Mouse (Mus musculus) liver, embryonic 15.5 days (tissue): Measurements from ENCODE around the gene Cbx7. TPM values are rescaled to one million over a fixed set of nuclear protein-coding genes. Genes with fewer than 3 reads are reported as not detected.
"Not testable (repeated sequence)": the region's sequence is repeated elsewhere in the genome, so short reads cannot be mapped to it uniquely, and the experiment has no call there.

ENCODE experiments used
- ATAC-seq: fragments of 200-750 bp; cut with Nextera tagmentation; 2 replicates; pipeline ENCODE4 v1.8.0; 2017; ENCODE audit warnings: moderate number of reproducible peaks, mild to moderate bottlenecking, moderate library complexity; ENCODE audit not compliant: insufficient read depth
- H3K27ac ChIP-seq: fragments of 300-500 bp; sonication (generic); replicated peaks from 2 replicates; pipeline ENCODE4 v1.5.1; 2015; ENCODE audit warnings: mild to moderate bottlenecking, inconsistent platforms
- H3K27me3 ChIP-seq: fragments of 300-500 bp; sonication (generic); 2 replicates; pipeline ENCODE4 v1.6.1; 2015; ENCODE audit warnings: mild to moderate bottlenecking, inconsistent platforms
- H3K36me3 ChIP-seq: fragments of 300-500 bp; sonication (generic); replicated peaks from 2 replicates; pipeline ENCODE4 v1.6.1; 2015; ENCODE audit warnings: moderate library complexity, mild to moderate bottlenecking, inconsistent platforms
- H3K4me1 ChIP-seq: fragments of 300-500 bp; sonication (generic); replicated peaks from 2 replicates; pipeline ENCODE4 v1.6.1; 2015; ENCODE audit warnings: inconsistent platforms
- H3K4me2 ChIP-seq: fragments of 300-500 bp; sonication (generic); 2 replicates; pipeline ENCODE4 v1.6.1; 2015; ENCODE audit warnings: moderate library complexity, mild to moderate bottlenecking, inconsistent platforms
- H3K4me3 ChIP-seq: fragments of 300-500 bp; sonication (generic); replicated peaks from 2 replicates; pipeline ENCODE4 v1.5.1; 2015; ENCODE audit warnings: mild to moderate bottlenecking, inconsistent platforms
- H3K9ac ChIP-seq: fragments of 300-500 bp; sonication (generic); 2 replicates; pipeline ENCODE4 v1.6.1; 2015; ENCODE audit warnings: moderate library complexity, mild to moderate bottlenecking, inconsistent platforms
- H3K9me3 ChIP-seq: fragments of 300-500 bp; sonication (generic); replicated peaks from 2 replicates; pipeline ENCODE4 v1.6.1; 2016; ENCODE audit warnings: inconsistent platforms
- WGBS: fragments of 180-500 bp; shearing (Covaris S2); methylation state at CpG from one replicate; pipeline ENCODE4 v1.1.7; 2015; ENCODE audit warnings: mixed read lengths; ENCODE audit not compliant: insufficient replicate concordance; 5-methylcytosine and 5-hydroxymethylcytosine counted together
- polyA plus RNA-seq: library from polyadenylated mRNA; unstranded; fragments of >200 nt; fragmentation: Nextera tagmentation; extraction: Ambion mirVana; gene quantifications from 2 replicates; pipeline ENCODE4 v1.2.1, GENCODE M21; 2015

Cbx7 gene
- polyA plus RNA-seq, 1 experiment from 2014 or later: 0.97 TPM

DNA sequence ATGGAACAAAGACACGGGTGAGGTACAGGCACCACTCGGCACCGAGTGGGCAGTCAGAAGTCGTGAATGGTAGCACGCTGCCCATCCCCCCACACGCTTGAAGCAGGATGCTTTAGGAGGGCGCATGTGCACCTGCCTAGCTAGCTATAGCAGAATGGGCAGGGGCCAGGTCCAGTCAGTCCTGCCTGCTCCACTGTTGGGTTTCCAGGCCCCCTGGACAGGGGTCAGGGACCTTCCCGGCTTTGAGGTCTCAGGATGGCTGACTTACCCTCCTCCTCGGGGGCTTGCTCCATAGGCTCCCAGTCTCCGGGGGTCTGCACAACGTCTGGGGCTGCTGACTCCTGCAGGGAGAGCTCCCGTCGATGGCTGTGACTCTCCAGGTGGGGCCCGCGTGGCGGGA is 52.4 kb downstream of the Cbx7 start:
- WGBS: 81% methylated on average over 16 of the region's 16 CpGs
- no peak overlapping the region for H3K4me2 ChIP-seq

DNA sequence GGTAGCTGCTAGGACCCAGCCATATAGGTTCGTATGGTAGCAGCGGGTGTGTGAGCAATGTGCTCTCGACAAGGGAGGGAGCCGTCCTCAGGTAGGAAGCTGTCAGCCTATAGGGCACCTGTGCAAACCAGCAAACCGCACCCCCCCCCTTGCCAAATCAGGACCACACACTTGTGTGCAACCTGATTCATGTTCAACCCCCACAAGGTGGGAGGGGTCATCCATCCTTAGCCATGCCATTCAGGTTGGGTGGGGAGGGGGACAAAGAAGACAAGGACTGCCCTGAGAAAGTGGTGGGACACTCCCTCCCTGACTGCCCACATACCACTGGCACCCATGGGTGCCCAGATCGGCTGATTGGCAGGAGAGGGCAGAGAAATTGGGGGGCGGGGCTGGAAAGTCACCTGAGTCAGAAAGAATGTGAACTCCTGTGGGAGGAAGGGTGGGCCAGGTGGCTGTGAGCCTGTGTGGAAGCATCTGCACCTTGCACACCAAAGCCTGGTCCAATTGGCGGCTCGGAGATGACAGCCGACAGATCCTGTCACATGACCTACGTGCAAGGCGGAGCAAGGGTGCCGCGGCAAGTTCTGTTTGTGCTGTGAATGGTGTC is 53.7 kb downstream of the Cbx7 start:
- no peak overlapping the region for H3K4me3 ChIP-seq
- H3K9ac ChIP-seq: no peak overlapping the region
- H3K27ac ChIP-seq: no peak overlapping the region
- H3K27me3 ChIP-seq: no peaks in the 10 kb centered on the region
- no peaks in the 10 kb centered on the region for H3K4me1 ChIP-seq
- H3K36me3 ChIP-seq: no peaks in the 10 kb centered on the region
- no peak for ATAC-seq
- no peak overlapping the region for H3K4me2 ChIP-seq
- H3K9me3 ChIP-seq: no peaks in the 10 kb centered on the region
- 81% methylated on average over 14 of the region's 14 CpGs for WGBS

More for the DNA sequence above, 52.4 kb downstream of the Cbx7 start:
- no peak overlapping the region for H3K27ac ChIP-seq
- H3K9me3 ChIP-seq: no peaks in the 10 kb centered on the region
- no peaks in the 10 kb centered on the region for H3K36me3 ChIP-seq
- no peaks in the 10 kb centered on the region for H3K4me1 ChIP-seq
- no peak overlapping the region for H3K4me3 ChIP-seq
- H3K27me3 ChIP-seq: no peaks in the 10 kb centered on the region
- no peak overlapping the region for H3K9ac ChIP-seq
- ATAC-seq: no peak

DNA sequence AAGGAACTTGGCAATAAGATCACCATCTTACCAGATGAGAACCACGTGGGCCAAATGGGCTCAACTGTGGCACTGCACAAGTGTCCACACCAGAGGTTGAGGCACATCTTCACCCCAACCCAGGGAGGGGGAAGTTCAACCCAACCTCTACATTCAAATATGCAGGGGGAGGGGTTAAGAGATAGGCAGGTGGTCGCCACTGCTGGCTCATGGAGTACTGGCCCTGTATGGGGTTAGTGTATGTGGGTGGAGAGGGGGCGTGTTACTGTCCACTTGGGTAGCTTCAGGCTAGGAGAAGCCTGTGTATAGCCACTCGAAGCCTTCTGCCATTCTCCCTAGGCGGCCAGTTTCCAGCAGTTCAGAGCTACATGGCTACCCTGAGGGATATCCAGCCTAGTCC is 54.8 kb downstream of the Cbx7 start:
- H3K4me2 ChIP-seq: no peak overlapping the region
- 50% methylated on average over 5 of the region's 5 CpGs for WGBS
- no peaks in the 10 kb centered on the region for H3K9me3 ChIP-seq
- H3K4me1 ChIP-seq: no peaks in the 10 kb centered on the region
- H3K9ac ChIP-seq: no peak overlapping the region
- H3K27me3 ChIP-seq: no peaks in the 10 kb centered on the region
- ATAC-seq: no peak
- H3K27ac ChIP-seq: no peak overlapping the region
- H3K4me3 ChIP-seq: no peak overlapping the region
- H3K36me3 ChIP-seq: no peaks in the 10 kb centered on the region

GRCm38 (mm10) chr15:79914357-79914756 is 56.6 kb downstream of the Cbx7 start:
- ATAC-seq: no peak
- H3K9me3 ChIP-seq: no peaks in the 10 kb centered on the region
- H3K4me2 ChIP-seq: no peak overlapping the region
- H3K9ac ChIP-seq: no peak overlapping the region
- no peak overlapping the region for H3K27ac ChIP-seq
- H3K27me3 ChIP-seq: no peaks in the 10 kb centered on the region
- H3K4me3 ChIP-seq: no peak overlapping the region
- 84% methylated on average over 3 of the region's 3 CpGs for WGBS
- no peaks in the 10 kb centered on the region for H3K4me1 ChIP-seq
- H3K36me3 ChIP-seq: no peaks in the 10 kb centered on the region

GRCm38 (mm10) chr15:79913761-79914346 is 57.1 kb downstream of the Cbx7 start:
- Histone ChIP-seq H3K4me1 (no peaks in the 10 kb centered on the region), H3K4me2 (no peak overlapping the region), H3K4me3 (no peak overlapping the region), H3K9me3 (no peaks in the 10 kb centered on the region), H3K27me3 (no peaks in the 10 kb centered on the region), H3K36me3 (peaks cover 3% of the 10 kb centered on the region; the same call in 1 of the 2 replicates), H3K9ac (no peak overlapping the region), H3K27ac (no peak overlapping the region)
- 74% methylated on average over 6 of the region's 6 CpGs for WGBS
- ATAC-seq: no peak

GRCm38 (mm10) chr15:79911339-79911738 is 59.6 kb downstream of the Cbx7 start:
- Histone ChIP-seq H3K9ac (no peak overlapping the region), H3K27ac (no peak overlapping the region), H3K4me2 (no peak overlapping the region), H3K9me3 (no peaks in the 10 kb centered on the region), H3K4me3 (no peak overlapping the region), H3K4me1 (no peaks in the 10 kb centered on the region), H3K27me3 (no peaks in the 10 kb centered on the region), H3K36me3 (peaks cover 24% of the 10 kb centered on the region)
- ATAC-seq: no peak
- WGBS: 84% methylated on average over 8 of the region's 8 CpGs

- H3K4me2 ChIP-seq, H3K4me1 ChIP-seq, H3K27me3 ChIP-seq, H3K9ac ChIP-seq, H3K9me3 ChIP-seq, H3K4me3 ChIP-seq, H3K27ac ChIP-seq, ATAC-seq: not testable (repeated sequence)
- 73% methylated on average over 1 of the region's 1 CpGs for WGBS
- H3K36me3 ChIP-seq: peaks cover 30% of the 10 kb centered on the region
Observed at GRCm38 (mm10) chr15:79910812-79911211, 60.1 kb downstream of the Cbx7 start.

DNA sequence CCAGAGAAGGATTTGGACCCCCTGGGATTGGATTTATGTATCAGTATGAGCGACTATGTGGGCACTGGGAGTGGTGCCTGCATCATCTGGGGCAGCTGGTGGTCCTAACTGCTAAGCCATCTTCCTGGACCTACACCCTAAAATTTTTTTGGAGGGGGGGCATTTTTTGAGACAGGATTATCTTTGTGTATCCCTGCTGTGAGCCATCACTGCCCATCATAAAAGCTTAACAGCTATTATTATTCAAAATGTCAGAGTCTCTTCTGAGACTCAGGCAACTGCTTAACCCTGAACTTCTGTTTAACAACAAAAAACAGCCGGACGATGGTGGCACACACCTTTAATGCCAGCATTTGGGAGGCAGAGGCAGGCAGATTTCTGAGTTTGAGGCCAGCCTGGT is 61.9 kb downstream of the Cbx7 start:
- 69% methylated on average over 3 of the region's 3 CpGs for WGBS
- not testable (repeated sequence) for H3K4me2 ChIP-seq, H3K4me1 ChIP-seq, H3K27ac ChIP-seq, H3K4me3 ChIP-seq, ATAC-seq, H3K27me3 ChIP-seq, H3K9me3 ChIP-seq, H3K9ac ChIP-seq
- H3K36me3 ChIP-seq: peaks cover 47% of the 10 kb centered on the region

DNA sequence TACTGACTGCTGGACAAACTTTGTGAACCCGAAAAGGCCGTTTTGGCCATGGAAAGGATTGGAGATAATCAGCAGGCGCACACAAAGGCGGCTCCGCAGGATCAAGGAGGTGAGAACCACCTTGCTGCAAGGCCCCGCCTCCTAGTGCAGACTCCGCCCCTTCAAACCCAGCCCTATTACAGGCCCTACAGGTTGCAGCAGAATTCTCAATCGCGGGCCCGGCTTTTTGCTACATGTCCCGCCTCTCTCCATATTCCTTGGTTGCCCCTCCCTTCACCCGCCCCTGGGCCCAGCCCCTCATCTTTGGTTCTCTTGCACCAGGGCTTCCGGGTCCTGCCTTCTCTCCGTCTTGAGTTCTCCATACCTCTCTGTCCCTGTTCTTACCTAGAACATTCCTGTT is 64.1 kb downstream of the Cbx7 start:
- Histone ChIP-seq H3K27ac (no peak overlapping the region), H3K27me3 (no peaks in the 10 kb centered on the region), H3K9me3 (no peaks in the 10 kb centered on the region), H3K4me1 (0 out of 2 replicates have a peak, but pooled peaks cover 3% of the 10 kb centered on the region), H3K4me2 (no peak overlapping the region), H3K4me3 (no peak overlapping the region), H3K9ac (no peak overlapping the region), H3K36me3 (peaks cover 62% of the 10 kb centered on the region)
- WGBS: 60% methylated on average over 14 of the region's 14 CpGs
- ATAC-seq: no peak

GRCm38 (mm10) chr15:79905211-79905610 is 65.7 kb downstream of the Cbx7 start:
- no peaks in the 10 kb centered on the region for H3K27me3 ChIP-seq
- 0 out of 2 replicates have a peak, but pooled peaks cover 3% of the 10 kb centered on the region for H3K4me1 ChIP-seq
- H3K9ac ChIP-seq: no peak overlapping the region
- H3K9me3 ChIP-seq: no peaks in the 10 kb centered on the region
- ATAC-seq: no peak
- peaks cover 75% of the 10 kb centered on the region for H3K36me3 ChIP-seq
- no peak overlapping the region for H3K4me3 ChIP-seq
- no peak overlapping the region for H3K4me2 ChIP-seq
- WGBS: 73% methylated on average over 12 of the region's 12 CpGs
- H3K27ac ChIP-seq: no peak overlapping the region

GRCm38 (mm10) chr15:79904678-79905077 is 66.2 kb downstream of the Cbx7 start:
- not testable (repeated sequence) for H3K4me2 ChIP-seq, H3K9me3 ChIP-seq, H3K4me3 ChIP-seq, H3K27ac ChIP-seq, H3K9ac ChIP-seq, H3K4me1 ChIP-seq, ATAC-seq, H3K27me3 ChIP-seq
- WGBS: 81% methylated on average over 11 of the region's 11 CpGs
- H3K36me3 ChIP-seq: peaks cover 80% of the 10 kb centered on the region

GRCm38 (mm10) chr15:79903963-79904362 is 67.0 kb downstream of the Cbx7 start:
- peaks cover 82% of the 10 kb centered on the region for H3K36me3 ChIP-seq
- H3K9ac ChIP-seq: no peak overlapping the region

More at GRCm38 (mm10) chr15:79903963-79904362, 67.0 kb downstream of the Cbx7 start:
- no peak overlapping the region for H3K4me2 ChIP-seq
- no peak for ATAC-seq
- H3K4me1 ChIP-seq: peaks cover 3% of the 10 kb centered on the region; the same call in 1 of the 2 replicates
- H3K4me3 ChIP-seq: no peak overlapping the region
- H3K27me3 ChIP-seq: no peaks in the 10 kb centered on the region
- no peak overlapping the region for H3K27ac ChIP-seq
- H3K9me3 ChIP-seq: no peaks in the 10 kb centered on the region
